Mouse (Mus musculus) CD4-positive, CD25-positive, alpha-beta regulatory T cell (primary cell): ENCODE results near the gene Derl2. TPM values are rescaled to one million over a fixed set of nuclear protein-coding genes. Genes with fewer than 3 reads are reported as not detected.

Experiments used
- polyA plus RNA-seq: library from polyadenylated mRNA; unstranded; fragments of 100-300 nt; shearing (Covaris generic); gene quantifications from one replicate; pipeline ENCODE4 v1.2.1, GENCODE M21; 2017

The Derl2 gene
- 78.2 TPM for polyA plus RNA-seq

DNA sequence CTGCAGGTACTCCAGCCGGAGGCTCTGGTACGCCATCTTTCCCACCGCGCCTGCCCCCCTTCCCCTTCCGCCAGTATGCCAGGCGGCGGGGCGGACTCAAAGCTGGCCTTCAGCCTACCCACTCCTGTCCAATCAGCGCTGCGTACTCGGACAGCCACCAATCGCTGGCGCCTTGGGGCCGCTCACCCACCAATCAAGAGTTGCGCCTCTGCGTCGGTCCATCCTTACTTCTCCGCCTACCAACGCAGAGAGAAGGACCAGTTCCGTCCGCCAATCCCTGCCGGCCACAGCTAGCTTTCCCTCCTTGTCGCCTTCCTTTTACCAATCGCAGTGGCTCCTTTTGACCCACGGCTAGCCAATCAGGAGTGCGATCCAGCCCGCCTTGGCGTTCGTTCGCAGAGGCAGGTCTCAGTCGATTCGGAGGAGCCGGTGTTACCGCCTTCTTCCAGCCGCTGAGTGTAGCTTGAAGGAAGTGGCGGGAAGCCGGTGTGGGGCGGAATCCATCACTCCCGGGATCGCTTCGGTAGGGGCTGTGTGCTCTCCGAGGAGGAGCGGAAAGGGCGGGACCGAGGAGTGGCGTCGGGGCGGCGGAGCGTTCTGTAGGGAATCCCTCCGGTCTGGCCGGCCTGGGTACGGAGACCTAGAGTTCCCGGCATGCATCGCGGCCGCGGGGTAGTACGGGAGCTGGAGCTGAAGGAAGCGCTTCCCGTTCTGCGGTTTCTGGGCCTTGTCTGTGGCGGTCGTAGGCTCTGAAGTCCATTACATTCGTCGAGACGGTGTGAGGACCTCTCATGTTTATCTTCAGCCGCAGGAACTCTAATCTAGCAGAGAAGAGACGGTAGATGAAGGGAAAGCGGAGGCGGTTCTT lies at the start of gene Derl2, which contains the start of gene Mis12:
Derl2 (minus strand) TSS at position 641 of the 868 bp plus-strand sequence.
Mis12 (plus strand) TSS at position 411 of the 868 bp plus-strand sequence.

GRCm38 (mm10) chr11:71033163-71033761 lies 13.6 kb upstream of the Derl2 start, which contains the start of gene 6330403K07Rik:
6330403K07Rik (minus strand) TSS chr11:71033513.

GRCm38 (mm10) chr11:71004316-71004773 lies 15.3 kb downstream of the Derl2 start, which contains the start of gene Dhx33:
Dhx33 (minus strand) TSS chr11:71004437.

GRCm38 (mm10) chr11:70982557-70983228 lies 36.9 kb downstream of the Derl2 start, which contains the start of gene C1qbp:
C1qbp (minus strand) TSS chr11:70983026.

GRCm38 (mm10) chr11:70969821-70970559 lies 49.7 kb downstream of the Derl2 start, which contains the start of the genes Nup88 and Rpain:
Nup88 (minus strand) TSS chr11:70969973.
Rpain (plus strand) TSS chr11:70970213.

Other genes with a start within 250 kb of the Derl2 start
- gene Scimp, start 207.3 kb downstream of the Derl2 start, polyA plus RNA-seq, result 0.38 TPM
- gene Rabep1, start 175.1 kb downstream of the Derl2 start, polyA plus RNA-seq, result 46.9 TPM
- gene Nup88, start 49.9 kb downstream of the Derl2 start, polyA plus RNA-seq, result 111 TPM
- gene Rpain, start 49.6 kb downstream of the Derl2 start, polyA plus RNA-seq, result 96.5 TPM
- gene C1qbp, start 36.8 kb downstream of the Derl2 start, polyA plus RNA-seq, result 136 TPM
- 21.9 TPM for gene Dhx33, start 15.4 kb downstream of the Derl2 start, polyA plus RNA-seq
- 31.1 TPM for gene Mis12, start 230 bp downstream of the Derl2 start, polyA plus RNA-seq
- 10.3 TPM for gene 6330403K07Rik, start 13.7 kb upstream of the Derl2 start, polyA plus RNA-seq
- gene Nlrp1a, start 124.9 kb upstream of the Derl2 start, polyA plus RNA-seq, result 0.50 TPM
- gene Nlrp1b, start 210.9 kb upstream of the Derl2 start, polyA plus RNA-seq, result 3.1 TPM